Mouse (Mus musculus): ENCODE measurements around the gene Plekha4. TPM values are rescaled to one million over a fixed set of nuclear protein-coding genes. Genes with fewer than 3 reads are reported as not detected.
"Not testable (repeated sequence)": the region's sequence is repeated elsewhere in the genome, so short reads cannot be mapped to it uniquely, and the experiment has no call there.

Plekha4 gene
- polyA plus RNA-seq, 2 experiments from 2014 or later: 0.20 TPM; not detected in 1

DNA sequence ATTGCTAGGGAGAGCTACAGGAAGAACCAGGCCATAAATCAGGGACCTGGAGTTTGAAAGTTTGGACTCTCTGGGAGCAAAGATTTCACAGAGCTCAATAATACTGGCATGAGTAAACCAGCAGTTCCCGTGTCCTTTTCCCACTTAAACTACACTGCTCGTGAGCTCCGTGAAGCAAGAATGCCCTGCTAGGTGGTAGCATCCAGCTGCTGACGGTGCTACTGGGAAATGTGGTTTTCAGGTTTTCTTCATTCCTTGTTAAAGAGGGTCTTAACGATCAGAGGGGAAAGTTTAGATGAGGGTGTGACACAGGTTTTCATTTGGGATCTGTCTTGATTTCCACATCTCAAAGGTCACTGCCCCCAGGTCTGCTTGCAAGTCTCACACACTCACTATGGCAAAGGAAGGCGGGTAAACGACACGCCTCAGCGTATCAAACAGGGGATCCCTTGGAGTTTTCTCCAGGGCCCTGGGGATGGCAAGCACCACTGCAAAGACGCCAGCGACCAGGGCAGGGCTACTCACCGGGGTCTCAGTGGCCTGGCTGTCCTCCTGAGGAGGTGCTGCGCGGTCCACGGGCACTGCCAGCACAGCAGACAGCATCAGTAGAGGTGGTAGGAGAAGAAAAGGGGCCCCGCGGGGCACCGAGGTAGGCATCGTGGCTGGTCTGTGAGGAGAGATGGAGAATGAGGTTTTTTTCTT lies 16.8 kb upstream of the Plekha4 start:
- peak; percentile 8 for ATAC-seq

DNA sequence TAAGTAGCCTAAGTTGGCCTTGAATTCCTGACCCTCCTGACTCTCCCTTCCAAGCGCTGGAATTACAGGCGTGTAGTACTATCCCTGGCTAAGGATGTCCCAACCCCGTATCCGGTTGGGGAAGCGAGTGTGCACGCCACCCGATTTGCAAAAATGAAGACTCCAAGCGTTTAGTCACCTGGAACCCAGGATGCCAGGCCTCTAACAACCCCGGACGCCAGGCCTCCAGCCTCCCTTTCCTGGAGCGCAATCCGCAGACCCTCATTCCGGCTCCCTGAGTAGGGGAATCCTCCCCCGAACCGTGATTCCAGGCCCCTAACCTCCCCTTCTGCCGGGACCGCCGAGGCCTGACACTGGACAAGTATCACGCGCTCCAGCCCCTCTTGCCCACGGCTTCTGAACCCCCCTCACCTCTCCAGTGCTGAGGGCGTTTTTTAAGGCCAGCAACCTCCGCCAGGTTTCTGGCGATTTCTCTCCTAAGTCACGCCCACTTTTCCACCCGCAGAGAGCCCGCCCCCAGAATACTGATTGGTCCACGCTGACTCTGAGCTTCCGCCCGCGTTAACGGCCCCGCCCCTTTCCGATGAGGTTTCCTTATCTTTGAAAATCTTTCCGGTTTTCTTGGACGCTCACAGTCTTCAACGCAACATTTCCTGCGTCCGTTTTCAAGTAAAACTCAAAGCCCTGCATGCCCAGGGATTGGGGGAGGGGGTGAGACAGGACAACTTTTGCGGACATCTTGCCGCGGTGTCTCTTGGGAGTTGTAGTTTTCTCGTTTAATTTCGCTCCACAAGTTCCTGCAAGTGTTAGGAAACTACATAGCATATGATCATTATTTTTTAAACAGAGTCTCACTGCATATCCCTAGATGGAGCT lies 16.0 kb upstream of the Plekha4 start, which contains the start of gene Nucb1:
TSS of gene Nucb1 (minus strand) at position 495 of the 876 bp plus-strand sequence.
- ATAC-seq: peak; percentile 90

DNA sequence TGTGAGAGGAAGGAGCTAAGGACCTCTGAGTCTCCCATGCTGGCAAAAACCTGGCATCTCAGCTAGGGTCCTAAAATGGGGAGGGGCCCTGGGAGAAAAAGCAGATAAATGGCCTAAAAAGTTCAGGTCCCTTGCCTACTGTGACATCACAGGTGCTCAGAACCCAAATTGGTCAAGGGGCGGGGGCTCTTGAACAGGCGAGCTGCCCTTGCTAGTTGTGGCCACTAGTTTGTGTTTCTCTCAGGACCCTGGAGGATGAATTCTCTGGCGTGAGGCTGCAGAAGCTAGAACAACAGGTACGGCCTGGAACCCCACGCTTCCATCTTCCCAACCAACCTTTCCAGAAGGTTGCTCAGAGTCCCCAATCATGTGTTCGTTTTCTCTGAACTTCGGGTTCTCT lies 11.7 kb upstream of the Plekha4 start:
- ATAC-seq: no peak

DNA sequence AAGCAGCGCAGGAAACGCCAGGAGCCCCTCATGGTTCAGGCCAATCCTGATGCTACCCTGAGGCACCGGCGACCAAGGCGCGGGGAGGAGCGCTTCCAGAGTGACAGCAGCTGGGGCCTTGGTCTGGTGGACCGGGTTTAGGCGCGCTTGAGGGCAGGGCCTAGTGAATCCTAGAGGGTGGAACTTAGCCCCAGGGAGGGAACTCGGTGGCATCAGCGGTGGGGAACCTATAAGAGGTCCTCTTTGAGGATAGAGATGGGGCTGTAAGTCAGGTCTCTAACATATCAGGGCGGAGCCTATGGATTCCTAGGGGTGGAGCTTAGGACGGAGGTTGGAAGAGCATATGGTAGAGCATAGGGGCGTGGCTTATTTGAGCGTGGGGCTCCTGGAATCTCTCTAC lies 10.7 kb upstream of the Plekha4 start:
- ATAC-seq: no peak

DNA sequence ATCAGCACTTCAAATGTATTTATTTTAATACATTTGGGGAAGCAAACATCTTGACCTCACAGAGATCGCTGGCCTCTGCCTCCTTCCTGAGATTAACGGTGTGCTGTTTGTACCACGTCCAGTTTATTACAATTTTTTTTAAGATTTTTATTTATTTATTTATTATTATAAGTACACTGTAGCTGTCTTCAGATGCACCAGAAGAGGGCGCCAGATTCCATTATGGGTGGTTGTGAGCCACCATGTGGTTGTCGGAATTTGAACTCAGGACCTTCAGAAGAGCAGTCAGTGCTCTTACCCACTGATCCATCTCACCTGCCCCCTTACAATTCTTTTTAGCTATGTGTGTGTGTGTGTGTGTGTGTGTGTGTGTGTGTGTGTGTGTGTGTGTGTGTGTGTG lies 9.3 kb upstream of the Plekha4 start:
- ATAC-seq: not testable (repeated sequence)

DNA sequence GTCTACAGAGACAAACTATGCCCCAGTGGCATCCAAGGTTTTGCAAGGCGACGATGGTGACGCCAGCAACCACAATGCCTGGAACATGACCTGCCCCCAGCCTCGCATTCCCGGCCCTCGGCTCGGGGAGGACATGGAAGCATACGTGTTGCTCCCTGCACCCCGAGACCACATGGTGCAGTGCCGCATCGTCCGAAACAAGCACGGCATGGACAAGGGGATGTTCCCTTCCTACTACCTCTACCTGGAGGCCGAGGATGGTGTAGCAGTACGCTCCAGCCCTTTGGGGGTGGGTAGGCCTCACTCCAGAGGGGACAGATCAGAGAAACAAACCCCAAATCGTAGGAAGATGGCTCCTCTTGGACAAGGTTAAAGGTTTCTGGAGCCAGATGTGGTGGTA lies 7.5 kb upstream of the Plekha4 start:
- ATAC-seq: no peak

DNA sequence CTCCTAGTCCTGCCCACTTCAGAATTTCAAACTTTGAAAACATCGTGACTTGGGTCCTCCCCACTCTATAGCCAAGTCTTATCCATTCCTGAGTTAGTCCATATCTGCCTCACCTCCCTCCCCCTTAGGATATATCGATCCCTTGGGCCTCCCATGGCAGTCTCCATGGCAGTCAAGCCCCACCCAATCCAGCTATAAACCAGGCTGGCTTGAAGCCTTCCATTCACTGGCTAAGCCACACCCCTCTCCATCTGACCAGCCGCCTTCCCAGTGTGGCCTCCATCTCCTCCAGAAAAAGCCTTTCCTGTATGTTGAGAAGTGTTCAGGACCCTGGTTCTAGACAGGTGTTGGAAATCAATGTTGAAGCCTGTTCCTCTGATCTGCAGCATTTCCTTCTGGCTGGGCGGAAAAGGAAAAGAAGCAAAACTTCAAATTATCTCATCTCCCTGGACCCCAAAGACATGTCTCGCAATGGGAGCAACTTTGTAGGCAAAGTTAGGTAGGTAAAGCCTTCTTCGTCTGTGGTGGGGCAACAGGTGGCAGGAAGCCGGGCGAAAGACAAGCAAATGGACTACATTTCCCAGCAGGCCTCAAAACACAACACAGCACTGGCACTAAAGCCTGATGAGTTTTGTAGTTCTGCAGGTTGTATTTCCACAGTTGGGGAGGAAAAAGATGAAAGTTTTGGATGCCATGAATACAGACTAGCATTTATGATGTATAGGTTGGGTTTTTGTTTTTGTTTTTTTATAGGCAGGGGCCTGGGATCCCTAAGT lies 6.6 kb upstream of the Plekha4 start:
- no peak for ATAC-seq

DNA sequence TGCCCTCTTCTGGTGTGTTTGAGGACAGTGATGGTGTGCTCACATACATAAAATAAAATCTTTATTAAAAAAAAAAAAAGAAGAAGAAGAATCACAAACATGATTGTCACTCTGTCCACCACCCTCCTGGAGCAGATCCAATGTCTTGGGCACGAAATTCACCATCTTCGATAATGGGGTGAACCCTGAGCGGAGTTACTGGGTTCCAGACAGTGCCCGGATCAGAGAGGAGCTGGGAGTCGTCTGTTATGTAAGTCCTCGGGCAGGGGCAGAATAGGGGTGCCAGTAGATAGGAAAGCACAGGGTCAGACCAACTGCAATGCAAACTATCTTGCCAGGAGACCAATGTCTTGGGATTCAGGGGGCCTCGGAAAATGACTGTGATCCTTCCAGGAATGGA lies 5.5 kb upstream of the Plekha4 start:
- ATAC-seq: no peak

DNA sequence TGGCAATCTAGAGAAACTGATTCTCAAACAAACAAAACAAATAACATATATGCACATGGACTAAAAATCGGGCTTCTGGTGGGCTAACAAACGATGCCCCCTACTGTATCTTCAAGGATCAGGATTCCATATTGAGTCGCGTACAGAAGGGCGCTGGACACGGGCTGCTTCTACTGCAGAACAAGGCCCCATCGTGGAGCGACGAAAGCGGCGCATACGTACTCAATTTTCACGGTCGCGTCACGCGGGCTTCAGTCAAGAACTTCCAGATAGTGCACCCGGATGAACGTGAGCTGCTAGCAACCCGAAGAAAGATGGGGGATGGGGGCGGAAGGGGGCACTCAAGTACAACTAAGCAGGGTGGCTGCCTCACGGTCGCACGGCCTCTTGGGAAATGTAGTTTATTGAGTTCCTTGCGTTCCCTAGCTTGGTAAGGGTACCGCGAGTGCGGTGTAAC lies 4.4 kb upstream of the Plekha4 start:
- peak; percentile 68 for ATAC-seq

DNA sequence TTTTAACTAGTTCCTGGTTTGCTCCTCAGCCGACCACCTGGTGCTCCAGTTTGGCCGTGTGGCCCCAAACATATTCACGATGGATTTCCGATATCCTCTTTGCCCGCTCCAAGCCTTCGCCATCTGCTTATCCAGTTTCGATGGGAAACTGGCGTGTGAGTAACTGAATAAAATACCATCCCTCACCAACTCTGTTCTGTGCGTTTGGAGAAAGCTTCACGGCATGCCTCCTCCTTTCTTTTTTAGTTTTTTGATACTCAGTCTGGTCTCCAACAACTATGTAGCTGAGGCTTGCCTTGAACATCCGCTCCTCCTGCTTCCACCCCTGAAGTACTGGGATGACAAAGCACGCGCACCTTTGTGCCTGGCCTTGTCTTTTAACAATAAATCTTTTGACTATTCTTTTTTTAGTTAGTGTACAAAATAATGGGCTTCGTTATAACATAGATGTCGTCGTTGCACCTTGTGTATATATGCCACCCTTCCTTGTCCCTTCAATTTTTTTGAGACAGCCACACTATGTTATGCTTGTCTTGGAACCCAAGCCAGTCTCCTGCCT lies 3.9 kb upstream of the Plekha4 start:
- ATAC-seq: no peak

DNA sequence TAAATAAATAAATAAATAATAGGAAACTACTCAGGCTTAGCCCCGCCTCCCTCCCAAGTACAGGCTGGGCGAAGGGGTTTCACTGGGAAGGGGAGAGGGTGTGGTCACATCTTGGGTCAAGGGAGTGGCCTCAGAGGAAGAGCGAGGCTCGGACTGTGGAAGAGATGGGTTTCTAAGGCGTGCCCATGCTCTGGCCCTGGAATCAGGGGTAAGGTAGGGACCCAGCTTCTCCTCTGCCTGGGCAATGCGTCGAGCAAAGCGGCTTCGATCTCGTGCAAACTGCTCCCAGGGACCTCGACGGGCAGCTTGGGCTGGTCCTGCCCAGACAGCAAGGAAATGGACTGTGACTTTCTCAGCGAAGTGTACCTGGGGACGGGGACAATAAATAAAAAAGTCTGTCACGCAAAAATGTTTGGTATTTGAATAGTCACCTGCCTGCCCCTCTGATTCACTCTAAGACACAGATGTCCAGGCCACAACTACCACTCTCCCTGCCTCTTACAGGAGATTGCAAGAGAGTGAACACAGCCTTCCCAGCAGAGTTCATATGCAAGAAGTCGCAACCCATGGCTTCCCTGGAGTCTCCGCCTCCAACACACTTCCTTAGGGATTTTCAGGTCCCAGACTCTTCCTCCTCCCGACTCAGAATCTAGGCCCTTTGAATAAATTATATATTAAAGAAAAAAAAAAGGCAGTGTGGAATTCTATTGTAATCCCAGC lies 3.0 kb upstream of the Plekha4 start:
- ATAC-seq: no peak

DNA sequence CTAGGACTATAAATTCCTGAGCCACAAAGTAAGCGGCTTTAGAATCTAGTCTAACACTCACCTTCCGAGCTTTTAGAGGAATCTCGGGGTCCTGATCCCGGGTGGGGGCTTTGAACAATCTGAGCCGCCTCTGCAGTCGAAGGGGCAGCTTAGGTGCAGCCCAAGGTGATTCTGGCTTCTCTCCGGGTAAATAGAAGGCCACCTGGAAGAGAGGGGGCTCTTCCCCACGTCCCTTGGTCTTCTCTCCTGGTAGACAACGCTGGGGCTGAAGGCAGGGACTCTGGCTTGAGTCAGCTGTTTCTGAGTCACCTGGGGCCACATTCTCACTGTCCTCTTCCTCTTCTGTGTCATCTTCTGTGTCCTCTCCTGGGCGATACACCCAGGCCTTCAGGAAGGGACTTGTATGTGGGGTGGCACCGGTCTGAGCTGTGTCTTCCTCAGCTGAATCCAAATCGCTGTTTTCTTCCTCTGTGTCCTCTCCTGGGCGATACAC lies 2.4 kb upstream of the Plekha4 start:
- ATAC-seq: no peak

DNA sequence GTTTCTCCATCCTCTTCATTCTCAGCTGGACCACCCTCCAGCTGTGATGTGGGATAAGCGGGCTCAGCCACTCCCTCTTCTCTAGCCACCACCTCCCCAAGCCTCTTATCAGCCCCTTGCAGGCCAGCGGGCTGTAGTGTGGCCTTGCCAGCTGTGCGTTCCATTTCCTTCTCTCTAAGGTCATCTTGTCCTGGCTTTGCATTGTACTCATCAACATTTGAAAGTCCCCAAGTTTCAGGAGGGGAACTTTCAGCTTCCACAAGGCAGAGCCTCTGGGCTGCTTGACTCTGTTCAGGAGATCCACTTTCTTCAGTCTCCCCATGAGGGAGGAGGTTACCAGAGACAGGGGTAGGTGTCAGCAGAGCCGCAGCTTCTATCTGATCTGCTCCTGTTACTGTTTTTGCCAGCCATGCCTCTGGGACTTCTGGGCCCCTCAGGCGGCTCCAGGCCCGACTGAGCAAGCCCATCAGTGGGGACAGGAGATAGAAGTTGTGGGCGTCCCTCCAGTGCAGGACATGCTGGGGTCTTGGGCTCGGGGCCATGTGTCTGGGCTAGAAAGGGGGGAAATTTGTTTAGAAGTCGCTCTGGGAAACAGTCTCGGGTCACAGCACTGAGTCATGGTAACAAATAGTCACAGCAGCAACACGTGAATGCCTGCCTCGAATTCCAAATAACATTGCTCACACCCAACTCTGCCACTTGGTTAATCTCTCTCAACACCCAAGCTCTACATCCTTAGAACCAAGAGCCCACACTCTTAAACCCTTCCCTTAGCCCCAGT lies 1.1 kb upstream of the Plekha4 start:
- ATAC-seq: no peak

DNA sequence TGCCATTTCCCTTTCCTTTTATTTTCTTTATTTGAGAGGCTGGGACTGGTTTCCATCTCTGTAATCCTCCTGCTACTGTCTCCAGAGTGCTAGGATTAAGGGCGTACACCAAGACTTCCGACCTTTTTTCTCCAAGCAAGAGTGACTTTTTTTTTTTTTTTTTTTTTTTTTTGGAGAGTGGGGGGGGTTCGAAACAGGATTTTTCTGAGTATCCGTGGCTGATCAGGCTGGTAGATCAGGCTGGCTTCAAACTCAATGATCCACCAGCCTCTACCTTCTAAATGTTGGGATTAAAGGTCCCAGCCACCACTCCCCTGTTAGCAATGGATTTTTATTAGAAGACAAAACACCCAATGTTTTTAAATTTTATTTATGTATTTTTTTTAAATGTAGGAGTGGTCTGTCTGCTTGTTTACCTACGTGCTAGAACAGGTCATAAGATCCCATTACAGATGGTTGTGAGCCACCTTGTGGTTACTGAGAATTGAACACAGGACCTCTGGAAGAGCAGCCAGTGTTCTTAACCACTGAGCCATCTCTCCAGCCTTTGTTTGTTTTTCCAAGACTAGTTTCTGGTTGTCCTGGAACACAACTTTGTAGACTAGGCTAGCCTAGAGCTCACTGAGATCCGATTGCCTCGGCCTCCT lies 467 bp downstream of the Plekha4 start:
- ATAC-seq: peak; percentile 5

DNA sequence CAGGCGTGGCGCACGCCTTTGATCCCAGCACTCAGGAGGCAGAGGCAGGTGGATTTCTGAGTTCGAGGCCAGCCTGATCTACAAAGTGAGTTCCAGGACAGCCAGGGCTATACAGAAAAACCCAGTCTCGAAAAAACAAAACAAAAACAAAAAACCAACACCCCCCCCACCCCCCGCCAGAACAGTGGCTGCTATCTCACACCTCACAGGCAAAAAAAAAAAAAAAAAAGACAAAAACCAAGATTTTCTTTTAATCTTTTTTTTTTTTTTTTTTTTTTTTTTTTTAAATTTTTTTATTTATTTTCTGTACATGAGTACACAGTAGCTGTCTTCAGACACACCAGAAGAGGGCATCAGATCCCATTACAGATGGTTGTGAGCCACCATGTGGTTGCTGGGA lies 1.0 kb downstream of the Plekha4 start:
- ATAC-seq: not testable (repeated sequence)

DNA sequence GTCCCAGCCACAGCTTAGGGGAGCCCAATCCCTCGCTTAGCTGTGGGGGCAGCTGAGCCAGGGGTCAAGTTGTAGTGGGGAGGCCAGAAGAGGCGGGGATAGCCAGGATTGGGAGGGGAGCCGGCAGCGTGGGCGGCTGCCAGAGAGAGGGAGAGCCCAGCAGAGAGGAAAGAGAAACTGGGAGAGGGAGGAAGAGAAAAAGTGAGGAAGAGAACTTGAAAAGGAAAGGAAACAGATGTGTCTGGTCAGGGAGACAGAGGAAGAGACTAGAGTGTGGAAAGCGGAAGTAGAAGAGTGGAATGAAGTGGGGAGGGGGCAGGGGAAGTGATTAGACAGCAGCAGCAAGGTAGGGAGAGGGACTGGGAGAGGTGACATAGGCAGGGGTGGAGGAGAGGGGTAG lies 3.3 kb downstream of the Plekha4 start:
- no peak for ATAC-seq

DNA sequence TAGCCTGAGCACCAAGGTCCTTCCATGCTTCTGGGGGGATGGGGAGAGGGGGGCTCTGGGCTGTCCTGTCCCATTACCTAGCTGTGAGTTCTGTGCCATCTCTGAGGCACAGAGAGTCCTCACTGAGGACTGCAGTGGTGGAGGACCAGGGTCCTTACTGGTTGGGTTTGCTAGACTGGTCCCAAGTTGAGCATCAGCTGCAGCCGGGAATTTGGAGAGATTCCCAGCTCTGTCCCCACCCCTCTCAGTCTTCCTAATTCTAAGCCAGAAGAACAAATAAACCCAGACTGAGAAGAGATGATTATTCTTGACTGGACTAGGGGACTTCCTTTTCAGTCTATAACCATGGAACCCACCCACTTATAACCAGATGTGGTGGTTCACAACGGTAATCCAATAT lies 4.5 kb downstream of the Plekha4 start:
- ATAC-seq: no peak

DNA sequence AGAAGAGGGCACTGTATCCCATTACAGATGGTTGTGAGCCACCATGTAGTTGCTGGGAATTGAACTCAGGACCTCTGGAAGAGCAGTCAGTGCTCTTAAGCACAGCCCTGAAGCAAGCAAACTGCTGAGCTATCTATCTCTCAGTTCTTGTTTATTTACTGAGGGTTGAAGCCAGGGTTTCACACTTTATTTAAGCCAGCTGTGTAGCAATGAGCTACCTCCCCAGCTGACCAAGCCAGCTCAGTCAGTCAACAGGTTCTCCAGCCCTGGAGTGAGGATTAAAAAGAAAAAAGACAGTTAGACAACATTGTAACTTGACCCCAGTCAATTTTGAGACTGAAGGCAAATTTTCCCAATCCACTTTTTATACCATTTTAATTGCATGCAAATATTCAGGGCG lies 9.5 kb downstream of the Plekha4 start:
- ATAC-seq: no peak

DNA sequence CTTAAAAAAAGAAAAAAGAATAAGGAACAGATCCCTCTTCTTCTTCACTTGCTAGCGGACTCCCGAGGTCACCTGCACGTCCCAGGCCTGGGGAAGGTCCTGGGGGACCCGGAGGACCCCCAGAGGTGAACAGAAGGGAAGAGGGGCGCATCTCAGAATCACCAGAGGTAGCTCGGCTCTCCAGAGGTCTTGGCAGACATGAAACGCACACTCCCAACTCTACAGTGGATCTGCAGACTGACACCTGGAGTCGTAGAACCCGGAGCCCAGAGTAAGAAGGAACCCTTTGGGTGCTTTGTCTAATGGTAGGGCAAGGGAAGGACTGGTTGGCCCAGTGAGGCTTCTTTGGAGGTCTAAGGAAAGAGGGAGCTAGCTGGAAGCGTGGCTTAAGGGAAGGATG lies 11.5 kb downstream of the Plekha4 start:
- ATAC-seq: no peak
